Mouse (Mus musculus): ENCODE measurements at regions not wholly inside any gene's neighbourhood (a gene's known extent, or its start where the extent isn't known, plus 50 kb on each side); places are given as distances from the start of the nearest gene placed in this dataset.

GRCm38 (mm10) chr7:129819651-129820050, 228.0 kb downstream of the Wdr11 start:
- no peak for DNase-seq

- no peak for DNase-seq
These were observed 237.3 kb downstream of the Wdr11 start for GRCm38 (mm10) chr7:129828970-129829369.

GRCm38 (mm10) chr7:129832830-129833229, 241.2 kb downstream of the Wdr11 start:
- no peak for DNase-seq

GRCm38 (mm10) chr7:129842303-129843122, 250.8 kb downstream of the Wdr11 start:
- no peak for DNase-seq

- DNase-seq: no peak
These were observed 255.5 kb downstream of the Wdr11 start for GRCm38 (mm10) chr7:129847136-129847535.

- DNase-seq: no peak
These were observed 261.9 kb downstream of the Wdr11 start for GRCm38 (mm10) chr7:129853596-129853995.

- no peak for DNase-seq
These were observed 263.3 kb downstream of the Wdr11 start for GRCm38 (mm10) chr7:129854942-129855341.

DNA sequence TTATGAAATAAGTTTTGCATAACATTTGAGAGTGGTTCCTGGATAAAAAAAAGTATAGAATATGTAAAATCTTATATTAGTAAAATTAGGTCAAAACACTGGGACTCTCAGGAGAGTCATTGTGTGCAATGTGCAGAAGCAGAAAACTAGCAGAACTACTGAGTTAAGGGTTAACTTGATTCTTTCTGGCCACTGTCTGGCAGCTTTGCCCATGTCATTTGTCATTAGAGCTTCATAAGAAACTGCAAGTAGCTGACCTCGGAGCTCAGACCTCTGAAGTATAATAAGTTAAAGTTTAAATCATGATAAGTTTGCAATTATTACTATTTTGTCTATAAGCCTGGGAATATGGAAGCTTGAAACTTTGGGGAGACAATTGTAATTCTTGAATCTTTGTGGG, 271.3 kb downstream of the Wdr11 start:
- no peak for DNase-seq

GRCm38 (mm10) chr7:129865536-129865935, 273.9 kb downstream of the Wdr11 start:
- no peak for DNase-seq

DNA sequence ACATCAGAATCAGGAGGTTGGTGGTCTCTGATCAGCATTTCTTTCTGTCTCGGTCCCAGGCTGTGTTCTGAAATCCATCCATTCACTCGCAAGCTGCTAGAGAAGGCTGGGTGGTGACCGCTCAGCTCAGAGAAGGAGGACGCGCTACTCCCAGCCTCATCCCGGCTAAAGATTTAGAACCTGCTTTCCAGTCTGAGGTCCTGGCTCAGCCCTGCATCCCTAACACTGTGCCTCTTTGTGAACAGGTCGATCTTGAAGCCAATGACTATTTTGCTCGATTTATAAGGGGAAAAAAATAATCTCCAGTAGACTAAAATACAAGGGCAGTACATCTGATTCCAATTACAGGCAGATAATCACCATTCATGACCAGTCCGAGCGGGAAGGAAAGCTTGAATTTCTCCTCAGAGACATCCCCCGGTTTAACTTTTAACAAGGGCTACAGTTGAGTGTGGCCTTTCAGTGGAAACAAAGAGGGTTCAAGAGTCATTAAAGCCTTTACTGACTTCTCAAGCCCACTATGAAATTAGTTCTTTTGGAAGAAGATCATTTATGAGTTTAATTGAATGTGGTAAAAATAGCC, 280.6 kb downstream of the Wdr11 start:
- DNase-seq: no peak

DNA sequence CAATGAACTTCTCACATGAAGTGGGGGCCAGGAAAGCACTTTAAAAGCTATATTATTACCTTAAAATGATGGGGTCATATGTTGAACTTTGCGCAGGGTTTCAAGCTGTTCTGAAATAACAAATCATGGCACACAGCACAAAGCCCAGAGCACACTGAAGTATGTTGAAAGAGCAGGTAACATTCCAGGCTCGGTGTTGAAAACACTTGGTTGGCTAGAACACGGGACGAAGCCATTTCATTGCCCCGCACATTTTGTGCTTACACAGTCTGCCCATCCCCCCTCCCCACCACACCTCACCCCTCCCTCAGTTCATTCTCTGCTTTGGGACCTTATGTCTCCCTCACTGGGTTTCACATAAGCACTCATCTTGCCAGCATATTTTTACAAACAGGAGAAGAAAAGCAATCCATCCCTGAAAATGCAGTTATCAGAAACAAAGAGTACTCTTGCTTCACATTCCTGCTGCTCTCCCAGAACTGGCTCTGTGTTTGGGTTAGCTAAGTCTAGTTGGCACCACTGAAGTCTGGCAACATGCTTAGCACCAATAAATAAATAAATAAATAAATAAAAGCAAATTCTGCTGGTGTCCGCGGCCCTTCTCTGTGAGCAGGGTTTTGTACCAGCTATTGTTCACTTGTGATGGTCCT, 284.7 kb downstream of the Wdr11 start:
- no peak for DNase-seq

DNA sequence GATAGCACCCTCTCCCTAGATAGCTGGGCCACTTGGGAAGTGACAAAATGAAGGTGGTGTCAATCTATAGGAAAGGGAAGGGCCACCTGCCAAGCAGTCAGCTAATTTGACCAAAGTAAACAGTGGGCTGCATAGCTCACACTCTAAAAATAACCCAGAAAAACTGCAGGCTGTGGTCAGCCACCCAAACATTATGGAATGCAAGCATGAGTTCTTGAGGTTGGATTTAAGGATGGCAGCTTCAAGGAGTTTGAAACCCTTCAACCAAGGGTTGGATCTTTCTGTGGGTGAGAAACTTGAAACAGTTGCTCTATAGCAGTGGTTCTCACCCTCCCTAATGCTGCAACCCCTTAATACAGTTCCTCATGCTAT, 285.2 kb downstream of the Wdr11 start:
- DNase-seq: no peak

GRCm38 (mm10) chr7:129896291-129896690, 304.6 kb downstream of the Wdr11 start:
- DNase-seq: no peak

DNA sequence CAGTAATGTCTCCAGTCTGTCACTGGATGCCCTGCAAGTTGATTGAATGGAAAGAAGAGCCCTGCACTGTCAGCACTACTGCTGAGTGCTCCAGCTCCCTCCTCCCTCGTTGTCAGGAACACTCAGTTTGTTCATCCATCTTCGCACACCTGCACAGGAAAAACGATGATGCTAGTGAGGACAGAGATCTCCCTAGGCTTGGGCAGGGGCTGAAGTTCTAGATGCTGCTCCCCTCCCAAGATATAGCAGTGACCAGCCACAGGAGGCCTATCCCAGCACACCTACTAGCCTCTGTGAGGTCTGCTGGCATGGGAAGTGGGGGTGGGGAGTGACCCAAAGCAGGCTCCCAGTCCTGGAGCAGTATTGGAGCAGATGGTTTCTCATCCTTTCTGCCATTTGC, 305.8 kb downstream of the Wdr11 start:
- no peak for DNase-seq

- no peak for DNase-seq
These were observed 310.6 kb downstream of the Wdr11 start for GRCm38 (mm10) chr7:129902256-129902655.

DNA sequence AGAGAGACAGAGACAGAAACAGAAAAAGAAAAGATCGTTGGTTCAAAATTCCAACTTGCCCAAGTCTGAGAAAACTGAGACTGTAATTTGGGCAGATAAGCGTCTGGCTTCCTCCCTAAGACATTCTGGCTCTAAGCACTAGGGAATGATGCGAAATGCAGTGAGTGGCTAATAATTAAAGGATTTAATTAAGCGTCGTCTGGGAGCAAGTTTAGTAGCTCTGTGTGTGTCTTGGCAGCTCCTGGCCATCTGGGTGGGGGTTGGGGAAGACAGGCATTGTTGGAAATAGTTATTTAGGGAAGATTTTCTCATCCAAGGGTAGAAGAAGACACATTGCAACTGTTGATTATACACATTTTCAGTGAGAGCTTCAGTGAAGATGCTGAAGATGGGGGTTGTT, 311.5 kb downstream of the Wdr11 start:
- no peak for DNase-seq

GRCm38 (mm10) chr7:129906131-129906530, 314.5 kb downstream of the Wdr11 start:
- no peak for DNase-seq

GRCm38 (mm10) chr7:129908826-129909225, 317.2 kb downstream of the Wdr11 start:
- no peak for DNase-seq

- no peak for DNase-seq
These were observed 318.1 kb downstream of the Wdr11 start for GRCm38 (mm10) chr7:129909730-129910129.

- no peak for DNase-seq
These were observed 319.2 kb downstream of the Wdr11 start for GRCm38 (mm10) chr7:129910826-129911225.

DNA sequence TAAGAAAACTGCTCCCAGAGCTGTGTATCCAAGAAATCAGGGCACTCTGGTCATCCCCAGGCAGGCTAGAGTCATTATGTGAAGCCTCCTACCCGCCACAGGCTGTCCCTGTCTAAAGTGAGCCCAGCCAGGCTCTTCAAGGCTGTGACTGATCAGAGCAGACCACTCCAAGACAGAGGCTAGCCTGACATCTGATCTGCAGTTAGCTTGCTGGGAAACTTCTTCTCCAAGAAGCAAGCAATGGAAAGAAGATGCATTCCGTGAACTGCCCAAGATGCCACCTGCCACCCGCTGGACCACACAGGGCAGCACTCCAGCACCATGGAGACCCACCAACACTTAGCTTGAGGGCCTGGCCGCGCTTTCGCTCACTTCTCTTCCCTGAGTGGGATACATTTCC, 323.2 kb downstream of the Wdr11 start:
- no peak for DNase-seq

DNA sequence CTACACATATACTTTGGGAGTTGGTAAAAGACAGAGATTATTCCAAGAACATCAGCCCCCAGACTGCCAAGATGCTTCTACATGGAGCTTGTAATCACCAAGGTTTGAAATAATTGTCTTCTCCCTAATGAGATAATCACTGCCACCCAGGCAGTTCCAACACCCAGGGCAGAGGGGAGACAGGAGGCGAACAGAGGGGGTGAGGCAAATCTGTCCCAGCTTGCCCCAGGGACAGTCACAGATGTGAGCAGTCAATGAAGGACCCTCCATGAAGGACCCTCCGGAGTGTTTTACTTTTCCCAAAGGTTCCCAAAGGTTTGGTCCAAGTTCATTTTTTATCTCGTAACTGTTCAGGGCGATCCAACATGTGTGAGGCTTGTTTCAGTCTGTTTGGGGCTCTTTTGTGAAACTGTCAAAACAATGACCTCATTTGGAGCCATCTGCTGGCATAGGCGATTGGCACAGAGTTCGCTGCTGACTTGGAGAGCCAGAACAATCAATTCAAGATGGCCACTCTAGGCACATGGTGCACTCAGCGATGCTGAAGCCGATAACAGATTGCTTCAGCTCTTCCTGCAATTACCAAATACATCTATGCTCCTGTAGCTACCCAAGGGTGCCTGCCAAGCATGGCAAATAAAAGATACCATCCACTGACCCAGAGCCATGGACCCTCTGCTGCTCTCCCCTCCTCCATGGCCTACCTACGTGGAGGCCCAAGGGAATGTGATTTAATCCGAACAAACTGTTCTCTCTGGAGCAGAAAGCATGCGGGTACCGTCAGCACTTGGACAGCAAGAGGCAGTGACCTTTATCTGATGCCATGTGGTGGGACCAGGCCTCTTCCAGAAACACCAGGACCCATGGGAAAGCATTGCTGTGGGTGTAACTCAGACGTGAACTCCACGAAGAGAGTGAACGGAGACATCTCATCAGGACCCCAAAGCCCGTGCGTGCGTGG, 326.9 kb downstream of the Wdr11 start:
- no peak for DNase-seq

- DNase-seq: no peak
These were observed 330.6 kb downstream of the Wdr11 start for GRCm38 (mm10) chr7:129922291-129922690.

Data from spleen, adult 18-20 months (tissue).